Mouse (Mus musculus) liver, postnatal 0 days (tissue): ENCODE results near the gene Lypd9. TPM values are rescaled to one million over a fixed set of nuclear protein-coding genes. Genes with fewer than 3 reads are reported as not detected.
"Not testable (repeated sequence)": the region's sequence is repeated elsewhere in the genome, so short reads cannot be mapped to it uniquely, and the experiment has no call there.

Source experiments
- ATAC-seq: fragments of 200-750 bp; cut with Nextera tagmentation; 2 replicates; pipeline ENCODE4 v1.8.0; 2017; ENCODE audit warnings: mild to moderate bottlenecking, moderate library complexity
- DNase-seq: peaks from one replicate; pipeline ENCODE4 v3.0.0-alpha.2; 2016
- H3K27ac ChIP-seq: fragments of 300-500 bp; sonication (generic); 2 replicates; pipeline ENCODE4 v1.5.1; 2014; ENCODE audit warnings: antibody characterized with exemption, moderate library complexity, mild to moderate bottlenecking, low read depth
- H3K27me3 ChIP-seq: fragments of 300-500 bp; sonication (generic); 2 replicates; pipeline ENCODE4 v1.6.1; 2014; ENCODE audit warnings: low read length, control low read depth, mixed read lengths; ENCODE audit not compliant: insufficient read depth
- H3K36me3 ChIP-seq: fragments of 300-500 bp; sonication (generic); replicated peaks from 2 replicates; pipeline ENCODE4 v1.6.1; 2014; ENCODE audit warnings: mild to moderate bottlenecking, control low read depth, low read length, moderate library complexity, mixed read lengths; ENCODE audit not compliant: insufficient read depth
- H3K4me1 ChIP-seq: fragments of 300-500 bp; sonication (generic); 2 replicates; pipeline ENCODE4 v1.6.1; 2014; ENCODE audit warnings: antibody characterized with exemption, mild to moderate bottlenecking, control low read depth; ENCODE audit not compliant: insufficient read depth
- H3K4me2 ChIP-seq: fragments of 300-500 bp; sonication (generic); 2 replicates; pipeline ENCODE4 v1.6.1; 2014; ENCODE audit warnings: low read depth, mild to moderate bottlenecking, low read length, moderate library complexity, mixed read lengths
- H3K4me3 ChIP-seq: fragments of 300-500 bp; sonication (generic); 2 replicates; pipeline ENCODE4 v1.5.1; 2014; ENCODE audit warnings: low read depth, low read length
- H3K9ac ChIP-seq: fragments of 300-500 bp; sonication (generic); replicated peaks from 2 replicates; pipeline ENCODE4 v1.6.1; 2014; ENCODE audit warnings: mild to moderate bottlenecking, moderate library complexity
- H3K9me3 ChIP-seq: fragments of 300-500 bp; sonication (generic); 2 replicates; pipeline ENCODE4 v1.6.1; 2016; ENCODE audit warnings: mild to moderate bottlenecking, control low read depth, low read length, mixed read lengths
- CTCF ChIP-seq: sonication (generic); IDR thresholded peaks from 2 replicates; pipeline ENCODE4 v1.5.1; 2016; ENCODE audit warnings: antibody characterized with exemption, low read depth
- EP300 ChIP-seq: IDR thresholded peaks from 2 replicates; pipeline ENCODE4 v1.6.1; 2016; ENCODE audit warnings: antibody characterized with exemption, low read depth, mild to moderate bottlenecking
- WGBS: fragments of 180-500 bp; shearing (Covaris S2); extraction: QIAGEN DNeasy Blood & Tissue Kit; methylation state at CpG from one replicate; pipeline ENCODE4 v1.1.7; 2014; ENCODE audit not compliant: insufficient replicate concordance; 5-methylcytosine and 5-hydroxymethylcytosine counted together
- polyA plus RNA-seq: library from polyadenylated mRNA; unstranded; fragments of >200 nt; fragmentation: Nextera tagmentation; extraction: Ambion mirVana; gene quantifications from 2 replicates; pipeline ENCODE4 v1.2.1, GENCODE M21; 2015

The Lypd9 gene
- not detected in 2 replicates for polyA plus RNA-seq

DNA sequence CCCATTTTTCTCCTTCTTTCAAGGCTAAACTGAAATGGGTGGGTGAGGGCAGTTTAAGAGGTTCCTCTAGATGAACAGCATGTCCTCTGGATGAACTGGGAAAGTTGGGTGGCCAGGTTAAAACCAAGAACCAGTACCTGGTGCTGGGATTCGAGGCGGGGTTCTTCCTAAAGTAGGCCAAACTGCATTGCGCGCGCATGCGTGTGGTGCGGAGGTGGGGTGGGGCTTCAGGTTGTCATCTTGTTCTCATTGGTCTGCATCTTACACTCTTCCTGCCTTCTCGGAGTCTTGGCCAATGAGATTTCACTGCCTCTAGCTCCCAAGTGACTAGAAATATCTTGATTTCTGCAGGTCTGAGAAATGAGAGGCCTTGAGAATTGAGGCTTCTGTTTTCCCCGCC is at the start of gene Lypd9:
Gene Lypd9, minus strand, starts transcription at position 165 of the 400 bp plus-strand sequence.
- TF ChIP-seq CTCF (no peak), EP300 (no peak)
- Histone ChIP-seq H3K36me3 (no peaks in the 10 kb centered on the region), H3K4me2 (no peak within 1 kb of the TSS), H3K27me3 (no peaks in the 10 kb centered on the region), H3K9me3 (peaks cover 4% of the 10 kb centered on the region; the same call in 1 of the 2 replicates), H3K9ac (no peak within 1 kb of the TSS), H3K4me3 (no peak within 1 kb of the TSS), H3K4me1 (no peaks in the 10 kb centered on the region), H3K27ac (no peak within 1 kb of the TSS)
- no peak for ATAC-seq
- no peak for DNase-seq
- WGBS = 89% methylated on average over 9 of the region's 9 CpGs

DNA sequence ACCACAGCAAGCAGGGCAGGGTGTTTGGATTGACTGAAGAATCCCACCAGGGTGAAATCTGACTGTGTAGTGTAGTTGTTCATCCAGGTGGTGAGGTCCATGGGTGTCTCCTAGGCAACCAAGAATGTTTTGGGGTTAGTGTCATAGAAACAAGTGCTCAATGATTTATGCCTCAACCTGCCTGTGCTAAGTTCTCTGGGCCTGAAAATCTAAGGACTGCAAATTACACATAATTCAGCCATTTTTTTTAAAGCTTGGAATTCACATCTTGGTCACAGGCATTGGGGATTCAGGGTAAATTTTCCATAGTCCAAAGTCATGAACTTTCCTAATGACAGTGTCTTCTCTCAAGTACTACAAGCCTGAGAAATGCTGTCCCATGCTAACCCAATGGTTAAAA is 49.7 kb upstream of the Lypd9 start, which contains the start of gene Olfr331:
Gene Olfr331, minus strand, starts transcription at position 101 of the 400 bp plus-strand sequence.
- H3K4me2 ChIP-seq, H3K27ac ChIP-seq, H3K9me3 ChIP-seq, H3K4me3 ChIP-seq, ATAC-seq, DNase-seq, H3K36me3 ChIP-seq, H3K27me3 ChIP-seq, H3K9ac ChIP-seq, H3K4me1 ChIP-seq: not testable (repeated sequence)

DNA sequence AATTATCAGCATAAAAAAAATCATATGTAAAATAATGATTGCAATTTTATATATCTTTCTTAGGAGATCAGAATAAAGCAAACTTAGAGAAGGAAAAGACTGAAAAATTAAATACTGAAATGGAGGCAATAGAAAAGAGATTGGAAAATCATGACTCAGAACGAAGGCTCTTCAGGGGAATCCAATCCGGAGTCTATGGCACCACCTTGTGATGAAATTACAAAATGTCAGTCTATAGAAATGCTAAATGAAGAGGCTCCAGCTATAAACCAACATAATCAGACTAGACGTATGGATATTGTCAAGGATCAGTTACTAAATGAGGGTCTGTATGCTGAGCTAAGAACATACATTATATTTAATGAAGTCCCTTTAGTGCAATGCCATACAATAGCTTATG is 46.6 kb upstream of the Lypd9 start:
- no peaks in the 10 kb centered on the region for H3K36me3 ChIP-seq
- H3K4me2 ChIP-seq = no peak overlapping the region
- no peak overlapping the region for H3K4me3 ChIP-seq
- H3K27ac ChIP-seq = no peak overlapping the region
- TF ChIP-seq EP300 = no peak
- peak; percentile 20; the same call in 1 of the 2 replicates for TF ChIP-seq CTCF
- no peak for DNase-seq
- no peaks in the 10 kb centered on the region for H3K4me1 ChIP-seq
- no peaks in the 10 kb centered on the region for H3K9me3 ChIP-seq
- ATAC-seq = no peak
- 51% methylated on average over 3 of the region's 3 CpGs for WGBS
- no peak overlapping the region for H3K9ac ChIP-seq
- no peaks in the 10 kb centered on the region for H3K27me3 ChIP-seq

DNA sequence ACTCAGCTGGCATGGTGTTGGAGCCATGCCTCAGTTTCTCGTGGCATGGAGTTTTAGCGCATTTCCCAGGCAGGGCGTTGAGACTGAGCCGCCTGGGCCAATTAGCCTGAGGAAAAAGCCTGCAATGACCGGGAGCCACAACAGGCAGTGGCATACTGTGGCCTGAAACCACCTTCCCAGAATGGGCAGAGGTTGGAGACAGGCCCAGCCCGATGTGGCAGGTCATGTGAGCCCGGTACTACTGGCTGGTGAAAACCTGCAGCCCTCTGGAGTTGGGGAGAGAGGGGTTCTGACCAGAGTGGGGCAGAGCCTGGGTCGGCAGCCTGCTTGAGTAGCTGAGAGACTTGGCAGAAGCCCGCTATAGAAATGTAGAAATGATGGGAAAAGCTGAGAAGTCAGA is 46.0 kb upstream of the Lypd9 start:
- no peak for DNase-seq
- Histone ChIP-seq H3K27me3 (no peaks in the 10 kb centered on the region), H3K4me1 (no peaks in the 10 kb centered on the region), H3K27ac (no peak overlapping the region), H3K4me3 (no peak overlapping the region), H3K9me3 (no peaks in the 10 kb centered on the region), H3K4me2 (no peak overlapping the region), H3K9ac (no peak overlapping the region), H3K36me3 (no peaks in the 10 kb centered on the region)
- WGBS = 83% methylated on average over 9 of the region's 9 CpGs
- no peak for ATAC-seq
- TF ChIP-seq CTCF (no peak), EP300 (no peak)

DNA sequence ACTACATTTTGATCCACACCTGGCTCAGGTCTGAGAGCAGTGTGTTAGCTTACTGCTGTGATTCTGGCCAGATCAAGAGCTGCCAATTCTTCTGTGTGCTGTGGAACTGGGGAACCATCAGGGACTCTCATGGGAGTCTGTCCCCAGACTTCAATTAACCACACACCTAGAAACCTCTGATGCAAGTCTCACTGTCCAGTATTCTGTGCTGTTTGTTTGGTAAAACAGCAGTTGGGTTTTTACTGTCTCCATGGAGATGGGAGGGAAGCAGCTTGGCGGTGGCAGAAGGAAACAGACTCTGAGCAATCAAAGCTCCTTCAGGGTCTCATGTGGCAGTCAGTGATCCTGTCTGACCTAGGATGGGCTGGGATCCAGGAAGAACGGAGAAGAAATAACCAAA is 39.7 kb upstream of the Lypd9 start, which contains the start of gene Olfr332:
Gene Olfr332, minus strand, starts transcription at position 101 of the 400 bp plus-strand sequence.
- H3K36me3 ChIP-seq = no peaks in the 10 kb centered on the region
- no peak within 1 kb of the TSS for H3K27ac ChIP-seq
- H3K9ac ChIP-seq = no peak within 1 kb of the TSS
- ATAC-seq = no peak
- no peak for DNase-seq
- no peaks in the 10 kb centered on the region; the same call in 1 of the 2 replicates for H3K4me1 ChIP-seq
- no peaks in the 10 kb centered on the region for H3K9me3 ChIP-seq
- WGBS = 76% methylated on average over 2 of the region's 2 CpGs
- no peak within 1 kb of the TSS for H3K4me3 ChIP-seq
- H3K27me3 ChIP-seq = no peaks in the 10 kb centered on the region
- no peak within 1 kb of the TSS for H3K4me2 ChIP-seq
- TF ChIP-seq EP300 (no peak), CTCF (no peak)

DNA sequence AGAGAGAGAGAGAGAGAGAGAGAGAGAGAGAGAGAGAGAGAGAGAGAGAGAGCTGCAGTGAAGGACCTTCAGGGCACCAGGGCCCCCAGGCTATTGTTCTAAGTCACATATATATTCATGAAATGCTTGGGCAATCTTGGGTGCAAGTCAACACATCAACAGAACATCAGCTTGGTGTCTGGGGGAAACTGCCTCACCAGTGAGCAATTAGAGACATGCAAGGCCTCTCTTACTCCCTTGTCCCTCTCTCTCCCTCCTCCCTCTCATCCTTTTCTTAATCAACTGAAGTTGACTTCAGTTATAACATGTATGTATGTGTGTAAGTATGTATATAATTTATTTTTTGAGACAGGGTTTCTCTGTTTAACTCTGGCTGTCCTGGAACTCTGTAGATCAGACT is 9.4 kb upstream of the Lypd9 start, which contains the start of gene Olfr30:
Gene Olfr30, minus strand, starts transcription at position 101 of the 400 bp plus-strand sequence.
- no peak for DNase-seq
- no peaks in the 10 kb centered on the region for H3K36me3 ChIP-seq
- H3K27ac ChIP-seq = no peak within 1 kb of the TSS
- TF ChIP-seq EP300 = no peak
- no peak for TF ChIP-seq CTCF
- no peak within 1 kb of the TSS for H3K4me3 ChIP-seq
- H3K9me3 ChIP-seq = no peaks in the 10 kb centered on the region
- no peaks in the 10 kb centered on the region for H3K4me1 ChIP-seq
- H3K4me2 ChIP-seq = no peak within 1 kb of the TSS
- H3K9ac ChIP-seq = no peak within 1 kb of the TSS
- H3K27me3 ChIP-seq = no peaks in the 10 kb centered on the region
- ATAC-seq = no peak

DNA sequence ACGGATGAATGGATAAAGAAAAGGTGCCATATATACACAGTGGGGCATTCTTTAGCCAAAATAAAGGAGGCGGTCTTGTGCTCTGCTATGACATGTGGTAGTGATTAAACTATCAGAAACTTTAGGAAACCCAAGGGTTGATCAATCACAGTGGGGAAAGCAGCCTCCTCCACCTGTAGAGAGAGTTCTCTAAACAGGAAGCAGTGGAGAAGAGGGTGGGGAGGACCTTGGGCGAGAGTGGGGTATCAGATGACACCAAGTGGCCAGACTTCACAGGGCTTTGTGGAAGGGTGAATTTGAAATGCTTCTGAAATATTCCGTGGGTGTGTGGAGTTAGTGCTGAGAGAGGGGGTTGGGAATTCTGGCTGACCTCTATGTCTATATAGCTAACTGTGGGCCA is 869 bp upstream of the Lypd9 start:
- Histone ChIP-seq H3K4me2 (no peak overlapping the region), H3K4me3 (no peak overlapping the region), H3K36me3 (no peaks in the 10 kb centered on the region), H3K9ac (no peak overlapping the region), H3K9me3 (peaks cover 4% of the 10 kb centered on the region; the same call in 1 of the 2 replicates), H3K27me3 (no peaks in the 10 kb centered on the region), H3K4me1 (no peaks in the 10 kb centered on the region), H3K27ac (no peak overlapping the region)
- TF ChIP-seq EP300 (no peak), CTCF (no peak)
- DNase-seq (no peak), ATAC-seq (no peak)
- WGBS = 58% methylated on average over 4 of the region's 4 CpGs
